Mouse (Mus musculus) urinary bladder, postnatal 25 days (tissue): Measurements from ENCODE around the gene Tnip1.

Experiments used
- DNase-seq: peaks from one replicate; pipeline ENCODE4 v3.0.0; 2022; ENCODE audit warnings: low spot score

Tnip1 gene

GRCm38 (mm10) chr11:54932540-54932939 lies 30.2 kb downstream of the Tnip1 start:
- no peak for DNase-seq

DNA sequence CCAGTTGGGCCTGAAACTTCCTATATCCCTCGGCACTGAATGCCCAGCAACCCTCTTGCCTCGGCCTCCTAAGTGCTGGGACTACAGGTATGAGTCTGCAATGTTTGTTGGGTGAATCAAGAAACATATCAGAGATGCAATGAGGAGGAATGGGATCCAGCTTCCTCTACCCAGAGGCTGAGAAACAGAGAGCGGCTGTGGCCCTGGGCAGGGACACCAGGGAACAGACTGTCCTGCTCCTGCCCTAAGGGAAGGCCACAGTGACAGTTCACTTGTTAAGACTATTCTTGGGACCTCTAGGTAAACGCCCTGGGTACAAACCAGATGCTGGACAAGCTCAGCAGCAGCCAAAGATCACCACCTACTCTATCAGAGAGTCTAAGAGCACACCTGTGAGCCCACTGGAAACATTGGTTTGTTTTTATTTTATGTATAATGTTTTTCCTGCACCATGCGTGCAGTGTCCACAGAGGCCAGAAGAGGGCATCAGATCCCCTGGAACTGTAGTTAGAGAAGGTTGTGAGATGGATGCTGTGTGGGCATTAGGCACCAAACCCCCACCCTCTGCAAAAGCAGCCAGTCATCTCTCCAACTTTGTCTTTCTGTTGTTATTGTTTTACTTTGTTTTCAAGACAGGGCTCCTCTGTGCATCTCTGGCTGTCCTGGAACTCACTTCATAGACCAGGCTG lies 31.2 kb downstream of the Tnip1 start:
- no peak for DNase-seq

GRCm38 (mm10) chr11:54930318-54930979 lies 32.3 kb downstream of the Tnip1 start:
- DNase-seq = peak; percentile 56

DNA sequence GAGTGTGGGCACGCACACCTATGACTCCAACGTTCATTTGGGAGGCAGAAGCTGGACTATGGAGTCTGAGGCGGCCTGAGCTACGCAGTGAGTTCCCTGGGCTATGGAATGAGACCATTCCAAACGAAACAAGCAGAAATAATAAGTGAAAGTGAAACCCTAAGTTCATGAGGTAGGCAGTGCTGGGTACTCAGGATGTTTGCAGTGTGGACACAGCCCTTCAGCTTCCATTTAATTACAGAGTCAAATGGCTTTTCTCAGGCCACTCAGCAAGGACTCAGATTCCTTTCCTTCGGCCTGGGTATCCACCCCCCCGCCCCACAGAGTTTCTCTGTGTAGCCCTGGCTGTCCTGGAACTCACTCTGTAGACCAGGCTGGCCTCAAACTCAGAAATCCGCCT lies 33.0 kb downstream of the Tnip1 start:
- DNase-seq = no peak

DNA sequence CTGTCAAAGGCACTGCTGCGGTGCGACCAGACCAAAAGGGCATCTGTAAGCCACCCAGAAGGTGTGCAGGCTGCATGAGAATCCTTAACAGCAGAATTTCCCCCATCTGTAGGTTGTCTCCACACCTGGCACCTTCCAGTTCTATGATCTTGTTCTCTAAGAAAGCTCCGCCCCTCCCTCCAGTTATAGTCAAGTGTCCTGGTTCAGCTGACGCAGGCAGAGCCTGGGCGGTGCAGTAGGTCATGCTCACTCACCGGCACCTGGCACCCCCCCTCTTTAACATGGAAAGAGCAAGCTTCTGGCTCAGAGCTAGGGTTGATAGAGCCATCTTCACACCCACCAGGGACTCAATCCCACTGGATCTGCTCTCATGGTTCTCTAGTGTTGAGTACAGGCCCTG lies 33.4 kb downstream of the Tnip1 start:
- DNase-seq = no peak

GRCm38 (mm10) chr11:54928886-54929285 lies 33.8 kb downstream of the Tnip1 start:
- DNase-seq = no peak

- DNase-seq = no peak
These were observed 34.5 kb downstream of the Tnip1 start for GRCm38 (mm10) chr11:54928219-54928618.

- peak; percentile 65 for DNase-seq
These were observed 35.2 kb downstream of the Tnip1 start for GRCm38 (mm10) chr11:54927346-54928140.

DNA sequence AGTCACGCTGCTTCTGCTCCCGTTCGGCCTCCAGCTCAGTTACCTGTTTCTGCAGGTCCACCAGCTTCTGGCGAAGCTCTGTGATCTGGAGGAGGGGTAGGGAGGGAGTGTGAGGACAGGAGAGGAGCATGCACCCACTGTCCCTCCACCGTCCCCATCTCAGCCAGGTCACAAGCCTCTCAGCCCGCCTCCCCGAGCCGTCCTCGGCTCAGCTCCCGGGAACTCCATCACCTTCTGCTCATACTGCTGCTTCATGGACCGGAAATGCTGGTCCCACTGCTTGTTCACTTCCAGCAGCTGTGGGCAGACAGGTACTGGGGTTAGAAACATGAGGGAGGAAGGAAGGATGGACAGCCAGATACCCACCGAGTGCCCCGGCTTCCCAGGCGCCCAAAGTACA lies 38.6 kb downstream of the Tnip1 start:
- no peak for DNase-seq

DNA sequence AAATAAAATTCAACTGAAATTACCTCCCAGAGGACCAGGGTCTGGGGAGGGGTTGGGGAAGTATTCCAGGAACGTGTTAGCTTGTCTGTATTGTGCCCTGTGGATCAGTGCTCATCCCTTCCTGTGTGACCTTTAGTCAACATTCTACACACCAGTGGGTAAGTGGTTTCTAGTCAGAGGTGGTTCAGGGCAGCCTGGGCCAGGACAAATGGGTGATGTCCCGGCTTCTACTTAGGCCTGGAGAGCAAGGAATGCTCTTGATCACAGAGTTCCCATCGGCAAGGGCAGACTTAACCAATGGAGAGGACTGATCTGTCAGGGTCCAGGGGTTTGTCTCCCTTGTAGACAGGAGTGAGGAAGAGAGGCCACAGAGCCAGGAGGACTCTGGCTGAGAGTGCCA lies 40.2 kb downstream of the Tnip1 start:
- no peak for DNase-seq

DNA sequence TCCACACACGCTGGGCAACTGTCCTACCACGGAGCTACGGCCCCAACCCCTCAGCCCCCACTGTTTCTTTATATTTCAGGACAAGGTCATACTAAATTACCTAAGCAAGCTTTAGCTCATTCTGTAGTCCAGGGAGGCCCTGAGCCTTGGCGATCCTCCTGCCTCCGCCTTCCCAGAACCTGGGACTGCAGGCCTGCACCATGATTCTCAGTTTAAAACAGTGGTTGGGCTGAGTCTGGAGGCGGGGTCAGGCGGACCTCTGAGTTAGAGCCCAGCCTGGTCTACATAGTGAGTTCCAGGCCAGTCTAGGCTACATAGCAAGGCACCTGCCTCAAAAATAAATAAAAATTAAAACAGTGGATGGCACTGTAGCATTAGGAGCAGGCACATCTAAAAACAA lies 40.9 kb downstream of the Tnip1 start:
- DNase-seq = no peak

GRCm38 (mm10) chr11:54920973-54921580 lies 41.6 kb downstream of the Tnip1 start:
- no peak for DNase-seq

GRCm38 (mm10) chr11:54920127-54920972 lies 42.4 kb downstream of the Tnip1 start:
- DNase-seq = no peak

GRCm38 (mm10) chr11:54918273-54918672 lies 44.4 kb downstream of the Tnip1 start:
- DNase-seq = no peak

DNA sequence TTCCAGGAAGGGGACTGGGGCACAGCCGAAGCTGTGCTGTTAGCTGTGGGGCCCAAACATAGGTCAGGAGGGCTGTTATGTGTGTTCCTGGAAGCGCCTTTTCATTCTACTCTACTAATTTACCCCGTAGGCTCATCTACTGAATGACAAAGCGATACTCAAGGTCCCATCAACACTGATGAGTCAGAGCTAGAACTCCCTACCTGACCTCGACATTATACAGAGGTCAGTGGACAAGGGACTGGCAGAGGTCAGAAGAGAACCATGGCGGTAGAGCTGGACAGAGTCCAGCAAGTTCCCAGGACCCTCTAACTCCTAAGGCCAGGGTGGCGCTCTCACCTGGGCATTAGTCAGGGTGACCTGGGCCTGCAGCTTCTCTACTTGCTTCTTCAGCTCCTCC lies 45.3 kb downstream of the Tnip1 start:
- DNase-seq = no peak

GRCm38 (mm10) chr11:54913841-54914240 lies 48.9 kb downstream of the Tnip1 start:
- DNase-seq = no peak

- no peak for DNase-seq
These were observed 50.0 kb downstream of the Tnip1 start for GRCm38 (mm10) chr11:54912503-54913316.

DNA sequence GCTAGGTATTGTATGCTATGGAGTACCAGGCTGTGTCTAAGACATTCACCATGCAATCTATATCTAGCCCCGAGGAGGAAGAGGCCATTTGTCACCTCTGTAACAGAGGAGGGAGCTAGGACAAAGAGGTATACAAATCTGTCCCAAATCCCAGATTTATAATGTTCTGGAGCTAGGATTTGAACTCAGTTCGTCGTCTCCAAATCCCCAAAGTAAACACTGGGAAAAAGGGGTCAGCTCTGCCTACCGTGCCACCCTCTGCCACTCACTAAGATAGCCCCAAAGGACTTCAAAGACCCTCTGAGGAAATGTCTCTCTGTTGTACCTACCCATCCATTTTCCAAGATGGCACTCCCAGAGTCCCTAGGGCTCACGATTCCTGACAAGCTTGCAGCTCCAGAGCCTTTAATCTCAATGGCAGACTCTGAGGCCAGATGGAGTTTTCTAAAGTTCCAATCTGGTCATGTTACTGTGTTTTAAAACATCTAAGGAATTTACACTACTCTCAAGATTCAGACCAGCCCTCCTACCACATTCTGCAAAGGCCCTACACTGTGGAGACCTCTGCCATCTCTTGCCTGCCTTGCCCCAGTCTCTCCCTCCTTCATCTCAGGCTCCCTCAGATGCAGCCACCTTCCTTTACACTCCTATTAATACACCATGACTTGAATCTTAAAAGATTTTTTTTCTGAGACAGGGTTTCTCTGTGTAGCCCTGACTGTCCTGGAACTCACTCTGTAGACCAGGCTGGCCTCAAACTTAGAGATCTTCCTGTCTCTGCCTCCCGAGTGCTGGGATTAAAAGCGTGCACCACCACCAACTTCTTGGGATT lies 50.8 kb downstream of the Tnip1 start:
- DNase-seq = no peak

DNA sequence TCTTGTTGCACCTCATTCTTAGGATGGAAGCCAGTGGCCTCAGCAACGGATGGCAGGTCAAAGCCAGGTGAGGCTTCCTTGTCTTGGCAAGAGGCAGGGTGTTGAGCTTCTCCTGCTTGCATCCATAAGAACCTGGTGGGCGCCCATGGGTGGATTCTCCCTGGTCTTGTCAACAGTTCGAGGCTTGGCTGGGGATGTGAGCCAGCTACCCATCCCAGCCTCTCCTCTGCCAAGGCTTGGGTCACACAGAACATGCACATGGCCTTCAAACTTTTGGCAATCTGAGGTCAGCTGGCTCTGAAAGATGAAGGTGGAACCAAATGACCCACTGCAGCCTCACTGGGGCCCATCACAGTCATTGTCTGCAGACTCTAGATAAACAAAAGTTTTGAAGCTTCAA lies 51.5 kb downstream of the Tnip1 start:
- DNase-seq = no peak

GRCm38 (mm10) chr11:54910081-54910665 lies 52.5 kb downstream of the Tnip1 start:
- no peak for DNase-seq
